Mouse (Mus musculus) urinary bladder, postnatal 25 days (tissue): Measurements from ENCODE around the gene Fn1.

Experiments used
- DNase-seq: peaks from one replicate; pipeline ENCODE4 v3.0.0; 2022; ENCODE audit warnings: low spot score

Gene Fn1

DNA sequence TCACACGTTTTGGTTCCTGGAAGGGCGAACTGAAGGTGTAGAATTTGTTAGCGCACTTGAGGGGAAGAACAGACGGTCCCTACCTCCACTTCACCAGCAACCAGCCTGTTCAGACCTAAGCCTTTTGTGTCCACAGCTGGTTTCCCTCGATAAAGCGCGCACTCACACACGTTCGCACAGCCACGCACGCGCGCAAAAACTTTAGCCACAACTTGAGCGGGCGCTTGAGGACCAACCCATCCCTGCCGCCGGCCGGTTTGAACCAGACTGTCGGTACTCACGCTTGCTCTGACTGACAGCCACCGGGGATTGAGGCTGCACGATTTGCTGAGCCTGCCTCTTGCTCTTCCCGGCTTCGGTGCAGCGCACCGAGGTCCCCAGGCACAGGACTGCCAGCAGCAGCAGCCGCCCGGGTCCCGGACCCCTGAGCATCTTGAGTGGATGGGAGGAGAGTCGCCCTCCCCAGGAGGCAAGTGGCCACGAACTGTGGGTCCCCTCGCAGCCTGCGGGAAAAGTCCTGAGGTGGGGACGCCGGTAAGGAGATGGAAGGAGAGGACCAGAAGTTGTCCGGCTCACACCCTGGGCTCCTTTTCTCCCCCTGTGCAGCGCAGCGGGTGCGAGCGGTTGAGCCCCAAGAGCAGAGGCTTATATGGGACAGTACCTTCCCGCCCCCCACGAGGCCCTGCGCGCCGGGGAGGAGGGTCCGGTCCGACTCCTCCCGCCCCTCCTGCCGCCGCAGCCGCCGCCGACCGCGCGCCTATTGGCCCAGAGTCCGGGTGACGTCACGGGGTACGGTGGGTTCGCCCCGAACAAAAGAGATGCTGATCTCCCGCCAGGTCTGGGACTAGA, at the start of gene Fn1:
TSS of gene Fn1 (minus strand) at position 650 of the 849 bp plus-strand sequence.
- peak; percentile 86 for DNase-seq

- DNase-seq, result no peak
Measured at GRCm38 (mm10) chr1:71696093-71696492, 43.1 kb upstream of the Fn1 start.

DNA sequence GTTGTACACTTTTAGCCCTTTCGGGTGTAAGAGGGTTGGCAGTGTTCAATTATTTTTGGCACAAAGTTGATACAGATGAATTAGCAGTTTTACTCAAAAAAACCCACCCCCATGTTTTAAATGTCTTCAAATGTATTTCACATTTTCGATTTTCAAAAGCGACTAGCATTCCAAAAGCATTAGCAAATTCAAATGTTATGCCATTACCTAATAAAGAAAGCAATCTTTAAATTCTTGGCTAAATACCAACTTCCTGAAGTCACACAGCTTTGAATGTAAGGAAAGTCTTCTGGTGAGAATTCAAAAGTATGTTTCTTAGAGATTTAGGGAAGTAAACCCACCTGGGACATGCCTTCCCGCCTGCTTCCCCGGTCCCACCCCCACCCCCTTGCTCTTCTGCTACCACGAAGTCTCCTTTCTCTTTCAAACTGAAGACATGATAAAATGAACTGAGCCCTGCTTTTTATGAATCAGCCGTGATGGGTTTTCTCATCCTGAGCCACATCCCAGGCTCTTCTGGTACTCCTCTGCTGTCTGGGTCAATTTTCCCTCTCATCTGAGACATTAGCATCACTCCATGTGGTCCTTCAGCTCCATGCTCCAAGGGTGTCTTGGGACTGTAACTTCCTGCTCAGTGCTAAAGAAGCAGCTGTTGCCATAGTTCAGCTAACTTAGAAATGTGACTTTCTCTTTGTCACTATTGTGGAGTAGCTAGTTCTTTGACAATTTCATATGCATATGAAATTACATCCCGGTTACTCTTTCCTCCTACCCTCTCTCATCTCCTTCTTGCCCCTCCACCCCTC, 38.7 kb upstream of the Fn1 start:
- no peak for DNase-seq

GRCm38 (mm10) chr1:71688926-71689303, 35.9 kb upstream of the Fn1 start:
- DNase-seq, result no peak

DNA sequence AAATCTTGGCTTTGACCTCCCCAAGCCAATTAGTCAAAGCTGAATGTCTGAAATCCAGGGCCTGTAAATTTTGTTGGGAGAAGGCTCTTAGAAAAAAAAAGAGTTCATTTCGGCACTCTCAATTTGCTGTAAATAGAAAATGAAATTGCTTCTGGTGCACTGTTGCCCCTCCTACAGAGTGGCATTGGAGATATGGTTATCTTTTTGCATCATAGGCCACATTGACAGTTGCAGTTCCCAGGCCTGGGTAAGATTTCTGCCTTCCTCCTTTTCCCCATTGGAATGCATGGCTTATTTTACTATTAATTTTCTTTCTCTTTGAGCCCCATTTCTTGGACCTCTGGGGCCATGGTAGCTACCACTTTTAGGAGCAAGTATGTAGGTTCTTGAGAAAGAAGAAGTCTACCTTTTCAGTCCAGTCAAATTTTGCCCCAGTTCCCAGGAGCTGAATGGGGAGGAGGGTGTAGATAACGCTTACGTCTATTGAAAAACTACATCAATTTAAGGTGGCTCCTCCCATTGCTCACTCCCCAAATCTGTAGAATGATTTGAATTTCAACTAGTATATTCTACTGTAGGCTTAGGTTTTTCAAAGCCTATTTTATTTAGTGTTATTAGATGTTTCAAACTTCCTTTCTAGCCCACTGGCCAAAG, 35.4 kb upstream of the Fn1 start:
- no peak for DNase-seq

- no peak for DNase-seq
Measured at GRCm38 (mm10) chr1:71686791-71687190, 33.8 kb upstream of the Fn1 start.

DNA sequence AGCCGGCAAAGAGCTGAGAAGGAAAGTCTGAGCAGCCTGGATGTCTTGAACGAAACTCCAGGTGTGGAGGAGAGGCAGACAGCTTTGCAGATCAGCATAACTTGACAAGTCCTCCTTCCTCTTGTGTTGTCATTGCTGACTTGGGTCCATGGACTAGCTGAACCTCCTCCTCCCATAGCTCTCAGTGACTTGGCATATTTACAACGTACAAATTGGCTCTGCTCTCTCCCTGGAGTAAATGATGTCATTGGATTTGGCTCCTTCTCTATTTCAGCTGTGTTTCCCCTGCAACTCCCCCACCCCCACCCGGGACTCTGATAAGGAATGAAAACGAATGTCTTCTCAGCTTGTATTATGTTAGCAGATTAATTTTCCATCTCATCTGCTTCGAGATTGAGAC, 30.7 kb upstream of the Fn1 start:
- DNase-seq, result no peak

DNA sequence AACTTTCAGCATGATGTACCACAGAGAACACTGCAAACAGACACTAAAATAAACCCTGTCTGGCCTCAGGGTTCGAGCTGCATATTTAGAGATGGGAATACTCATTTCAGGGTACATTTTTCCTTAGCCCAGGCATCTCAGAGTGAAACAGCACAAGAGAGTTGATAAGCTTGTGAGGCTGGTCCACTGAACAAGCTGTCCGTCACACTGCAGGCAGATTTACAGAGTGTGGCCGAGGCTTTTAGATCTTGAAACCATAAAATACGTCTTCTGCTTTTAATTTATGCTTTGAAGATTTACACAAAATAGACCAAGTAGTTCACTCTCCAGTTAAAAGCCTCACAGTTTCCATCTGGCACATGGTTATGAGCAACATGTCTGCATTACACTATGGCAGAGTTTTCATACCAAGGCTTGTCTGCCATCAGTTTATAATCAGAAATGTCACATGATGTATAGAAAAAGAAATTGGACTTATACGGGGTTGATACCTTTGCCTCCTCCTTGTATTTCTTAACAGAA, 29.3 kb upstream of the Fn1 start:
- no peak for DNase-seq

- DNase-seq, result no peak
Measured at GRCm38 (mm10) chr1:71681306-71681705, 28.3 kb upstream of the Fn1 start.

DNA sequence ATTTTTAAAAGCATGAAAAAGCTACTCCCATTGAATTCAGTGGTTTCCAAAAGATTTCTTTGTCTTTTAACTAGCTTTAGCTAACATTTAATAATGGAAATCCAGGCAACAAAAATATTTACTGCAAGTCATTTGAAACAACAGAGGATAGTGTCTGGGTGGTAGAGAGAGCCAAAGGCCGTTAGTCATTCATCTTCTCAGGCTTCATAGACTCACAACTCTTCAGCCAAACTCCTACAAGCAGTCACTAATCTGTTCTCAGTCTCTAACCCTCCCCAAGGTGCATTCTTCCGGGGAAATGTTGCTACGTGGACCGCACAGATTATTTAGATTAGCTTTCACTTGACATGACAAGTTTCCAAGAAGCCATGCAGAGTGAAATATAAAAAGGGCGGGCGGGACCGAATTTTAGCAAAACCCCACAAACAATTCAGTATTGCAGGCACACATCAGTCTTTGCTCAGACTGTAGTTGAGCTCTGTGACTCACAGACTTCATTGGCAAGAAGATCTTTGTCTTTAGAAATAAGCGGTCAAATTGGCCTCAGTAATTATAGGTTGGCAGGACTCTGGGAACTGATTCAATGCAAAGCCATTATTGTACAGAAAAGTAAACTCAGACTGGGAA, 27.2 kb upstream of the Fn1 start:
- no peak for DNase-seq

- DNase-seq, result no peak
Measured at GRCm38 (mm10) chr1:71675420-71675819, 22.4 kb upstream of the Fn1 start.

DNA sequence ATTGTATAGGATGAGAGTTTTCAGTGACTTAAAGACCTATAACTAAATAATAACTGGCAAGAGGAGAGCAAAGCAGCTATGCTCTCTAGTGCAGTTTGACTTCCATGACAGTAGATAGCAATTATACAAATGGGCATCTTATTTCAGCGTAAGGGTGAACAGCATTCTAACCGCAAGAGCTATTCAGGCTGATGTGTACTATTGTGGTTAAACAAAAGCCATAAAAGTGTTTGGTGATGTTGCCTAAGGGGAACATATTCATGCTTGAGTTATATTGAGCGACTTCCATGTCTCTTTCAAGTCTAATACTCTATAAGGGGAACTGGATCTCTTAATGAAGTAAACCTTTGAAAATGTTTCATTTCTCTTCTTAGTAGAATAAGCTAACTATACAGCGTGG, 21.3 kb upstream of the Fn1 start:
- DNase-seq, result no peak

DNA sequence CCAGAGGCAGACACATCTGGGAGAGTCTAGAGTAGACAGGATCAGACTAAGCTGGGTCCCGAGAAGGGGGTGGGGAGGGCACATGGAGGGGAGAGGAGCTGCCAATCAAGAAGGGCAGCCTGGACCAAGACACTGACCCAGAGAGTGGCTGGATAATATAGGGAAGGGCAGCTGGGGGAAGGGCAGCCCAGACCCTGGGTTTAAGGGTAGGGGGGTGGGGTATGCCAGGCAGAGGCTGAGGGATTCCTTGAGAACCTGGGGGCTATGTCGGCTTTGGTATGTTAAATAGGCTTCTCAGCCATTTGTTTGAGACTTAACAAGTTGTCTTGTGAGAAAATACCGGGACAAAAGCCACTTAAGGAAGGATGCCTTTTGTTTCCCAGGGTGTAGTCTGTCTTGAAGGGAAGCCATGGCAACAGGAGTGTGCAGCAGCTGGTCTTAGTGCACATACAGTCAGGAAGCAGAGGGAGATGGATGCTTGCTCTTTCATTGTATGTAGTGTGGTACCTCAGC, 20.5 kb upstream of the Fn1 start:
- no peak for DNase-seq

DNA sequence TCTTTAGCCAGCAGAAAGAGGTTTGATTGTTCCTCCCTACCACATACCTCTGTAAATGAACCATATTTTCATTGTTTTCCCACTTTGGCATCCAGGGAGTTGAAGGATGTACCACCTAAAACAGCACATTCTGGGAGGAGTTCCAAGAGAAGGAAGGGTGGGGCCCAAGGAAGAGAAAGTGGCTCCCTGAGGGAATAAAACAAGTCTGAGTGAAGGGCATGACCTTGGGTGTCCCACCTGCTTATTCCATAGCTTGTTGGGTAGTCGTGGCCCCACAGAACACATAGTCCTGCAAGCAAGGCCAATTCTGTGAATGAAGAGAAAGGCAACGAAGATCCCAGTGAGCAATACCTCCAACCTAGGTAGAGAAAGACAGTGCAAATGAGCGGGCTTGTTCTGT, 19.3 kb upstream of the Fn1 start:
- no peak for DNase-seq

- DNase-seq, result no peak
Measured at GRCm38 (mm10) chr1:71663242-71663641, 10.2 kb upstream of the Fn1 start.

GRCm38 (mm10) chr1:71658632-71659031, 5.6 kb upstream of the Fn1 start:
- no peak for DNase-seq

DNA sequence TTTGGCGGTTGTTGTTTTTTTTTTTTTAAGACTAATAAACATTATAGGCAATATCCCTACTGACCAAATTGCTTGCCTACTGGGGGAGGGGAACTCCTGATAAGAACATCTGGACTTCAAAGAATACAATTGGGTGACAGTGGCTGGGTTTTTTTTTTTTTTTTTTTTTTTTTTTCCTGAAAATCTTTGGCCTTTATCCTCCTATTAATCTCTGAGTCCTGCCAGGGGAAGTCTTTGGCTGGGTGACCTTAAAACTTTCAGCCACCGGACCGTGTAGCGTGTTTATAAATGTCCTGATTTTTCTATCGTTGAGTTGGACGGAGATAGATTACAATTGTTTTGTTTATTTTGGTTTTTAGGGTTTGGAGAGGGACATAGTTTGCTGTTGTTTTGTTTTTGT, 3.3 kb upstream of the Fn1 start:
- no peak for DNase-seq

DNA sequence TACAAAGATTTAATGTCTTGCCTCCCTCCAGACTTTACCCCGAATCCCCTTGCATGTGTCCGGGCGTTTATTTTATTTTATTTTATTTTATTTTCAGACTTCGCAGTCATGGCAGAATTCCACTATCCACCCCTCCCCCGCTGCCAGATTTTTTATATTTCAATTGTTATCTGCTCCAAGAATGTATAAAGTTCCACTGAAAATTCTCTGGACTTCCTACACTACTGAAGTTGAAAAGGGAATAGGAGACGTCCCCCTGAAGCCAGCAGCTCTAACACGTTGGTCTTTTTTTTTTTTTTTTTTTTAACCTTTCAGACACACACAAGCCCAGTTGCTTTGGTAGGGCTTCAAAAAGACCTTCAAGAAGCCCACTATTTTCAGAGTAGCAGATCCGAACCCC, 1.2 kb upstream of the Fn1 start:
- no peak for DNase-seq

GRCm38 (mm10) chr1:71653400-71654159, 580 bp upstream of the Fn1 start:
- DNase-seq, result peak; percentile 16

- DNase-seq, result no peak
Measured at GRCm38 (mm10) chr1:71651828-71652227, 1.2 kb downstream of the Fn1 start.

DNA sequence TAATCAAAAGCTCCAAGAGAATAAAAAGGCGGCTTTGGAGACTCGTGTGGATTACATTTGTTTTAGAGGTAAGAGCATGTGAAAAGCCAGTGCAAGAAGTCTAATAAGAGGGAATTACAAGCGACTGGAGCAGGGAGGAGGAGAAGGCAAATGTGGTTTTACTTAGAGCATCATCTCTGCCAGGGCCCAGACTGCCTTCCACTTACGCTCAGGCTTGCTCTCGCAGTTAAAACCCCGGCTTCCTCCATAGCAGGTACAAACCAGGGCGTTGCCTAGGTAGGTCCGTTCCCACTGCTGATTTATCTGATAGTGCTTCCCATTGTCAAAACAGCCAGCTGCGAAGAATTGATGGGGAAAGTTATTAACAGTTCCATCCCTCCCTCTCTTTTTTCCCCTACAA, 1.7 kb downstream of the Fn1 start:
- DNase-seq, result no peak
